Mouse (Mus musculus) CH12.LX (cell line): ENCODE measurements around the gene Hist1h4d. TPM values are rescaled to one million over a fixed set of nuclear protein-coding genes. Genes with fewer than 3 reads are reported as not detected.
A peak's percentile ranks its signal among the peaks of the same experiment; 100 is the strongest.

Experiments
- DNase-seq: peaks from one replicate; pipeline ENCODE4 v3.0.0-alpha.2; 2013; ENCODE audit errors: extremely low read depth
- H3K27ac ChIP-seq: 2 replicates; pipeline ENCODE4 v1.5.1; 2012; ENCODE audit warnings: low read depth, mild to moderate bottlenecking, control low read depth, moderate library complexity; ENCODE audit not compliant: insufficient read depth
- H3K27me3 ChIP-seq: replicated peaks from 2 replicates; pipeline ENCODE3; 2012; ENCODE audit warnings: inconsistent platforms
- H3K36me3 ChIP-seq, 2 experiments: replicated peaks in 1 of 2; 2 replicates each; pipeline versions ENCODE3 to v1.6.1; 2012; ENCODE audit warnings: inconsistent platforms in 1 of 2, low read length in 1 of 2, mild to moderate bottlenecking in 1 of 2, mixed read lengths in 1 of 2, moderate library complexity in 1 of 2; ENCODE audit not compliant: control insufficient read depth in 1 of 2, insufficient read depth in 1 of 2
- H3K4me1 ChIP-seq, 2 experiments: 2 replicates each; pipeline ENCODE4 v1.6.1; 2012; ENCODE audit warnings: inconsistent platforms in 1 of 2, moderate library complexity in 1 of 2; ENCODE audit not compliant: insufficient read depth in 2 of 2, control insufficient read depth in 1 of 2
- H3K4me2 ChIP-seq: 2 replicates; pipeline ENCODE4 v1.6.1; 2012; ENCODE audit warnings: low read depth, mild to moderate bottlenecking, control low read depth; ENCODE audit not compliant: poor library complexity, insufficient read depth, severe bottlenecking
- H3K4me3 ChIP-seq, 3 experiments: fragments of 150-350 bp in 1 of 3; sonication (generic) in 1 of 3; replicated peaks in 1 of 3; 2 replicates each; pipeline versions ENCODE3 to v1.5.1; 2011 to 2012; ENCODE audit warnings: low read depth in 2 of 3, low read length in 2 of 3, mild to moderate bottlenecking in 2 of 3, moderate library complexity in 2 of 3, control low read depth in 1 of 3, improper control_type of control experiment in 1 of 3, inconsistent platforms in 1 of 3, mixed read lengths in 1 of 3; ENCODE audit not compliant: poor library complexity in 1 of 3
- H3K79me2 ChIP-seq: replicated peaks from 2 replicates; pipeline ENCODE4 v1.6.1; 2012; ENCODE audit warnings: mild to moderate bottlenecking, moderate library complexity; ENCODE audit not compliant: control insufficient read depth, poor library complexity, insufficient read depth, severe bottlenecking; ENCODE audit errors: extremely low read depth
- H3K9ac ChIP-seq: 2 replicates; pipeline ENCODE4 v1.6.1; 2012; ENCODE audit warnings: low read depth, mild to moderate bottlenecking, control low read depth, moderate library complexity; ENCODE audit not compliant: insufficient read depth
- H3K9me3 ChIP-seq: replicated peaks from 2 replicates; pipeline ENCODE3; 2012; ENCODE audit warnings: low read length, inconsistent platforms, mixed read lengths
- BHLHE40 ChIP-seq: IDR thresholded peaks from 2 replicates; pipeline ENCODE4 v1.6.1; 2011; ENCODE audit warnings: mild to moderate bottlenecking, low read depth, low read length, improper control_type of control experiment
- CHD1 ChIP-seq: IDR thresholded peaks from 2 replicates; pipeline ENCODE4 v1.6.1; 2012; ENCODE audit warnings: low read depth, low read length, improper control_type of control experiment, inconsistent platforms
- CHD2 ChIP-seq: IDR thresholded peaks from 2 replicates; pipeline ENCODE4 v1.6.1; 2011; ENCODE audit warnings: low read length, improper control_type of control experiment
- CTCF ChIP-seq, 2 experiments: IDR thresholded peaks in 1 of 2; conservative IDR thresholded peaks in 1 of 2; 2 replicates each; pipeline ENCODE4 v1.5.1; 2011 to 2012; ENCODE audit warnings: low read depth in 2 of 2, low read length in 2 of 2, improper control_type of control experiment in 1 of 2, inconsistent platforms in 1 of 2, mild to moderate bottlenecking in 1 of 2, moderate library complexity in 1 of 2
- ELF1 ChIP-seq: IDR thresholded peaks from 2 replicates; pipeline ENCODE4 v1.6.1; 2014; ENCODE audit warnings: low read depth, mild to moderate bottlenecking, inconsistent platforms, low read length, improper control_type of control experiment
- GABPA ChIP-seq: IDR thresholded peaks from 2 replicates; pipeline ENCODE4 v1.6.1; 2012; ENCODE audit warnings: low read depth, low read length, improper control_type of control experiment, inconsistent platforms; ENCODE audit not compliant: insufficient replicate concordance
- HCFC1 ChIP-seq: IDR thresholded peaks from 2 replicates; pipeline ENCODE4 v1.6.1; 2012; ENCODE audit warnings: low read depth, mild to moderate bottlenecking, inconsistent platforms, low read length, improper control_type of control experiment
- IRF4 ChIP-seq: IDR thresholded peaks from 2 replicates; pipeline ENCODE4 v1.6.1; 2014; ENCODE audit warnings: low read depth, mild to moderate bottlenecking, inconsistent platforms, low read length, improper control_type of control experiment
- JUN ChIP-seq: IDR thresholded peaks from 2 replicates; pipeline ENCODE4 v1.6.1; 2011; ENCODE audit warnings: low read depth, mild to moderate bottlenecking, low read length, improper control_type of control experiment, moderate library complexity; ENCODE audit not compliant: insufficient read depth
- JUND ChIP-seq: conservative IDR thresholded peaks from 2 replicates; pipeline ENCODE4 v1.6.1; 2011; ENCODE audit warnings: low read depth, low read length, improper control_type of control experiment
- MAFK ChIP-seq: IDR thresholded peaks from 2 replicates; pipeline ENCODE4 v1.6.1; 2011; ENCODE audit warnings: low read length, improper control_type of control experiment; ENCODE audit not compliant: insufficient replicate concordance
- MXI1 ChIP-seq: IDR thresholded peaks from 2 replicates; pipeline ENCODE4 v1.6.1; 2011; ENCODE audit warnings: mild to moderate bottlenecking, low read depth, low read length, improper control_type of control experiment
- MYC ChIP-seq: IDR thresholded peaks from 2 replicates; pipeline ENCODE4 v1.6.1; 2011; ENCODE audit warnings: low read depth, mild to moderate bottlenecking, improper control_type of control experiment, low read length
- NELFE ChIP-seq: IDR thresholded peaks from 2 replicates; pipeline ENCODE4 v1.6.1; 2011; ENCODE audit warnings: low read depth, low read length, improper control_type of control experiment
- NRF1 ChIP-seq: IDR thresholded peaks from 2 replicates; pipeline ENCODE4 v1.6.1; 2014; ENCODE audit warnings: low read depth, mild to moderate bottlenecking, inconsistent platforms, low read length, improper control_type of control experiment, moderate library complexity
- POLR2A ChIP-seq: IDR thresholded peaks from 2 replicates; pipeline ENCODE4 v1.6.1; 2011; ENCODE audit warnings: low read depth, mild to moderate bottlenecking, improper control_type of control experiment, low read length
- POLR2AphosphoS2 ChIP-seq: IDR thresholded peaks from 2 replicates; pipeline ENCODE4 v1.6.1; 2011; ENCODE audit warnings: low read depth, low read length, improper control_type of control experiment
- RCOR1 ChIP-seq: conservative IDR thresholded peaks from 2 replicates; pipeline ENCODE4 v1.6.1; 2012; ENCODE audit warnings: low read depth, mild to moderate bottlenecking, inconsistent platforms, low read length, improper control_type of control experiment
- SIN3A ChIP-seq: IDR thresholded peaks from 2 replicates; pipeline ENCODE4 v1.6.1; 2012; ENCODE audit warnings: low read length, improper control_type of control experiment, inconsistent platforms
- ZNF384 ChIP-seq: IDR thresholded peaks from 2 replicates; pipeline ENCODE4 v1.6.1; 2012; ENCODE audit warnings: low read depth, low read length, improper control_type of control experiment, inconsistent platforms
- dilution Hi-C: fragments of 300-500 bp; cut with MboI; formaldehyde crosslinking; loops from 2 replicates; pipeline ENCODE4 v1.14.3; 2020; ENCODE audit warnings: low sequenced_read_pairs; ENCODE audit not compliant: extremely low pct_unique_long_range_greater_than_20kb, extremely low pct_ligation_motif_present
- in situ Hi-C: fragments of 300-500 bp; cut with MboI; formaldehyde crosslinking; loops from 3 replicates; pipeline ENCODE4 v1.14.3; 2019; ENCODE audit warnings: low sequenced_read_pairs, low pct_ligation_motif_present, low pct_unique_long_range_greater_than_20kb, mixed read lengths
- polyA plus RNA-seq: library from polyadenylated mRNA; unstranded; fragments of >175 nt; gene quantifications from 2 replicates; pipeline ENCODE4 v1.2.1, GENCODE M21; 2012; ENCODE audit warnings: low read depth; ENCODE audit not compliant: insufficient read length
- total RNA-seq, 2 experiments: library from RNA; depleted of rRNA; stranded (reverse); fragments of 300-350 nt in 1 of 2; fragments of >200 nt in 1 of 2; gene quantifications; 2 replicates each; pipeline ENCODE4 v1.2.3; 2012 to 2014

Hist1h4d gene
- total and polyA plus RNA-seq, 3 experiments = 6.7 to 1,831 (median 27.7) TPM

- Histone ChIP-seq H3K27ac (peak overlapping the region; percentile 92), H3K4me2 (peak overlapping the region; percentile 78), H3K36me3 (no peaks in the 10 kb centered on the region), H3K4me1 (peaks cover 3 to 38% of the 10 kb centered on the region in 2 experiments), H3K27me3 (no peaks in the 10 kb centered on the region), H3K4me3 (peak overlapping the region; percentile 35 to 65 (median 39)), H3K9me3 (no peaks in the 10 kb centered on the region), H3K9ac (peak overlapping the region; percentile 43), H3K79me2 (no peaks in the 10 kb centered on the region)
- in situ Hi-C loops (no loop called here), dilution Hi-C loops (no loop called here)
- TF ChIP-seq POLR2AphosphoS2 (peak; percentile 92), CHD1 (peak; percentile 34; the same call in 1 of the 2 replicates), ELF1 (peak; percentile 15; the same call in 1 of the 2 replicates), NRF1 (no peak), SIN3A (peak; percentile 18; the same call in 1 of the 2 replicates), RCOR1 (peak; percentile 40; the same call in 1 of the 2 replicates), MYC (peak; percentile 77), BHLHE40 (0 out of 2 replicates have a peak, but pooled peaks have one; percentile 4), IRF4 (no peak; the same call in 1 of the 2 replicates), JUND (0 out of 2 replicates have a peak, but pooled peaks have one; percentile 5), CHD2 (peak; percentile 79), GABPA (no peak), MXI1 (peak; percentile 38; the same call in 1 of the 2 replicates), MAFK (0 out of 2 replicates have a peak, but pooled peaks have one; percentile 49), POLR2A (no peak; the same call in 1 of the 2 replicates), CTCF (conservative IDR thresholded peaks at IDR 0.05 in 1 of 2, IDR thresholded peaks at IDR 0.05 in 1 of 2; ENCODE audit: low read depth in 2 of 2, low read length in 2 of 2) (no peak), ZNF384 (peak; percentile 84), JUN (peak; percentile 21; the same call in 1 of the 2 replicates), NELFE (no peak; the same call in 1 of the 2 replicates), HCFC1 (peak; percentile 28; the same call in 1 of the 2 replicates)
- peak; percentile 59 for DNase-seq
These were observed 1.0 kb downstream of the Hist1h4d start for GRCm38 (mm10) chr13:23582219-23583056.
